Mouse (Mus musculus) forebrain, embryonic 11.5 days (tissue): ENCODE data around the gene Cttnbp2nl. TPM values are rescaled to one million over a fixed set of nuclear protein-coding genes. Genes with fewer than 3 reads are reported as not detected.

ENCODE experiments used
- polyA plus RNA-seq: library from polyadenylated mRNA; unstranded; fragments of >200 nt; fragmentation: Nextera tagmentation; extraction: Ambion mirVana; gene quantifications from 2 replicates; pipeline ENCODE4 v1.2.1, GENCODE M21; 2014

The Cttnbp2nl gene
- polyA plus RNA-seq, 1 experiment from 2014 or later = 49.4 TPM

Other genes with a start within 250 kb of the Cttnbp2nl start
- gene Mov10, start 234.6 kb downstream of the Cttnbp2nl start, polyA plus RNA-seq = 13.8 and 15.3 TPM in 2 replicates
- 25.0 and 30.3 TPM in 2 replicates for gene St7l, start 189.1 kb downstream of the Cttnbp2nl start, polyA plus RNA-seq
- 228 and 240 TPM in 2 replicates for gene Capza1, start 188.6 kb downstream of the Cttnbp2nl start, polyA plus RNA-seq
- 1.2 and 1.4 TPM in 2 replicates for gene Wnt2b, start 91.2 kb downstream of the Cttnbp2nl start, polyA plus RNA-seq
- not detected in 2 replicates for gene 4930564D02Rik, start 13.7 kb upstream of the Cttnbp2nl start, polyA plus RNA-seq